Comparison of ENCODE assay signal across 13 mouse cellular contexts in genomic region chr9:106353779-106354178, GRCm38 (mm10). TPM values are rescaled to one million over a fixed set of nuclear protein-coding genes. Genes with fewer than 3 reads are reported as not detected.
DNase-seq lines count a peak whose midpoint lies in the region; ATAC-seq lines count a peak whose summit lies in the region.
"Had no signal": no experiment of that assay in that cellular context is flagged by ENCODE, and none has a peak within 500 bp of the region (broad histone marks: within the 10 kb centered on the region; RNA-seq: fewer than 3 reads in every experiment).

No protein-coding gene starts in this region.

- peaks cover 48% of the 10 kb centered on the region for H3K4me1 ChIP-seq in heart, embryonic 13.5 days
- peaks cover 93% of the 10 kb centered on the region for H3K4me1 ChIP-seq in embryonic facial prominence, embryonic 14.5 days (ENCODE audit: control insufficient read depth, insufficient read depth, low read length)
- H3K4me1 ChIP-seq in stomach, embryonic 16.5 days (ENCODE audit: control insufficient read depth, insufficient read depth, low read length) = peaks cover 31% of the 10 kb centered on the region

- H3K4me3 ChIP-seq in heart, embryonic 13.5 days = no peak overlapping the region
- H3K4me3 ChIP-seq in embryonic facial prominence, embryonic 14.5 days (ENCODE audit: low read depth, low read length) = no peak overlapping the region
- H3K4me3 ChIP-seq in stomach, embryonic 16.5 days (replicated peaks; ENCODE audit: low read length) = no peak overlapping the region
- H3K4me3 ChIP-seq: neural tube, embryonic 13.5 days had no signal

- WGBS in heart, embryonic 13.5 days = 35% methylated on average over 6 of the region's 6 CpGs
- WGBS in embryonic facial prominence, embryonic 14.5 days = 42% methylated on average over 6 of the region's 6 CpGs
- WGBS in stomach, embryonic 16.5 days = 35% methylated on average over 6 of the region's 6 CpGs

- no peaks in the 10 kb centered on the region for H3K36me3 ChIP-seq in heart, embryonic 13.5 days
- no peaks in the 10 kb centered on the region for H3K36me3 ChIP-seq in embryonic facial prominence, embryonic 14.5 days (ENCODE audit: control insufficient read depth, insufficient read depth, low read length)
- H3K36me3 ChIP-seq in stomach, embryonic 16.5 days (ENCODE audit: control insufficient read depth, insufficient read depth, low read length) = no peaks in the 10 kb centered on the region
- H3K36me3 ChIP-seq: neural tube, embryonic 13.5 days had no signal

- H3K27ac ChIP-seq in heart, embryonic 13.5 days (replicated peaks) = 0 out of 2 replicates have a peak overlapping the region, but pooled peaks have one; percentile 8
- peak overlapping the region; percentile 97; the same call in 1 of the 2 replicates for H3K27ac ChIP-seq in embryonic facial prominence, embryonic 14.5 days (replicated peaks; ENCODE audit: low read depth, low read length)
- peak overlapping the region; percentile 56 for H3K27ac ChIP-seq in stomach, embryonic 16.5 days (ENCODE audit: low read length)
- H3K27ac ChIP-seq: neural tube, embryonic 13.5 days had no signal

- H3K9me3 ChIP-seq in heart, embryonic 13.5 days = no peaks in the 10 kb centered on the region
- H3K9me3 ChIP-seq in embryonic facial prominence, embryonic 14.5 days (ENCODE audit: control insufficient read depth, low read length) = no peaks in the 10 kb centered on the region
- H3K9me3 ChIP-seq in stomach, embryonic 16.5 days (replicated peaks; ENCODE audit: control insufficient read depth, low read length) = no peaks in the 10 kb centered on the region
- H3K9me3 ChIP-seq: neural tube, embryonic 13.5 days had no signal

- H3K27me3 ChIP-seq in heart, embryonic 13.5 days (replicated peaks) = no peaks in the 10 kb centered on the region
- no peaks in the 10 kb centered on the region for H3K27me3 ChIP-seq in embryonic facial prominence, embryonic 14.5 days (replicated peaks; ENCODE audit: control insufficient read depth, insufficient read depth, low read length)
- no peaks in the 10 kb centered on the region for H3K27me3 ChIP-seq in stomach, embryonic 16.5 days (ENCODE audit: control insufficient read depth, insufficient read depth, low read length)
- H3K27me3 ChIP-seq: neural tube, embryonic 13.5 days had no signal

- no peak for DNase-seq in heart, postnatal 36 days
- DNase-seq in urinary bladder, adult 18-20 months (ENCODE audit: low spot score in 2 of 2) = peak; percentile 47 to 65
- no peak for DNase-seq in urinary bladder, postnatal 4 days (ENCODE audit: low spot score in 2 of 2)
- no peak for DNase-seq in embryonic facial prominence, embryonic 14.5 days (ENCODE audit: low spot score)
- DNase-seq in layer of hippocampus, postnatal 14 days (ENCODE audit: low spot score in 2 of 2) = no peak
- DNase-seq in cerebellum, adult 9-11 months = no peak
- DNase-seq: cerebellum, postnatal 14 days; layer of hippocampus, postnatal 36 days; right cerebral cortex, postnatal 4 days had no signal

- H3K4me2 ChIP-seq in heart, embryonic 13.5 days = no peak overlapping the region
- H3K4me2 ChIP-seq in embryonic facial prominence, embryonic 14.5 days (ENCODE audit: low read depth, low read length) = no peak overlapping the region
- no peak overlapping the region for H3K4me2 ChIP-seq in stomach, embryonic 16.5 days (ENCODE audit: low read depth, low read length)
- H3K4me2 ChIP-seq: neural tube, embryonic 13.5 days had no signal

- H3K9ac ChIP-seq in heart, embryonic 13.5 days = peak overlapping the region; percentile 14; the same call in 1 of the 2 replicates
- no peak overlapping the region for H3K9ac ChIP-seq in embryonic facial prominence, embryonic 14.5 days (ENCODE audit: low read depth, low read length)
- H3K9ac ChIP-seq in stomach, embryonic 16.5 days (ENCODE audit: low read length) = no peak overlapping the region
- H3K9ac ChIP-seq: neural tube, embryonic 13.5 days had no signal

- no peak for ATAC-seq in heart, embryonic 13.5 days (ENCODE audit: extremely low read depth, insufficient number of reproducible peaks, low FRiP score, low TSS enrichment)
- ATAC-seq in embryonic facial prominence, embryonic 14.5 days (ENCODE audit: low read depth) = no peak
- ATAC-seq in stomach, embryonic 16.5 days (ENCODE audit: insufficient read depth, low FRiP score) = no peak
- ATAC-seq: hindbrain, embryonic 16.5 days had no signal

- intact Hi-C loops in heart, postnatal 36 days (cut with DNase I) = no loop called here

RNA-seq across cellular contexts. Expression of gene Dusp7, which starts 14.7 kb away (rescaled TPM):
- 8.6 and 10.4 TPM in 2 replicates for polyA plus RNA-seq in heart, embryonic 13.5 days (2015; fragmentation: Nextera tagmentation; extraction: Ambion mirVana)
- 10 to 100 TPM; 56.6 to 56.8 TPM for total RNA-seq in heart, postnatal 36 days (2021)
- 44.0 and 48.4 TPM in 2 replicates for polyA plus RNA-seq in embryonic facial prominence, embryonic 14.5 days (2014; fragmentation: Nextera tagmentation; extraction: Ambion mirVana)
- polyA plus RNA-seq in stomach, embryonic 16.5 days (2015; fragmentation: Nextera tagmentation; extraction: Ambion mirVana) = 14.2 and 14.5 TPM in 2 replicates
- 10 to 100 TPM; 65.2 to 70.3 TPM for total RNA-seq in layer of hippocampus, postnatal 14 days (2021)

Comparison
In these comparisons a context has a peak if more than half of its experiments do, and no peak if none do; other contexts are left out.
1. DNase-seq: peak in urinary bladder, adult 18-20 months (2 of 2); none in heart, postnatal 36 days (0 of 2), urinary bladder, postnatal 4 days (0 of 2), embryonic facial prominence, embryonic 14.5 days (single experiment), layer of hippocampus, postnatal 14 days (0 of 2) and cerebellum, adult 9-11 months (single experiment).
2. H3K27ac ChIP-seq: peak in every context shown above with its lines; median percentile 97 in embryonic facial prominence, embryonic 14.5 days; 56 in stomach, embryonic 16.5 days; 8 in heart, embryonic 13.5 days.